Mouse (Mus musculus) liver, adult 2 months (tissue): ENCODE measurements around the gene H2-DMb1.
A peak's percentile ranks its signal among the peaks of the same experiment; 100 is the strongest.

Experiments
- CTCF ChIP-seq: fragments of 200-500 bp; IDR thresholded peaks from 2 replicates; pipeline ENCODE4 v1.5.1; 2011; ENCODE audit warnings: low read depth, low read length, control low read depth
- POLR2A ChIP-seq: fragments of 200-500 bp; IDR thresholded peaks from 2 replicates; pipeline ENCODE4 v1.6.1; 2011; ENCODE audit warnings: low read length, control low read depth; ENCODE audit not compliant: insufficient read depth; ENCODE audit errors: extremely low read depth

- TF ChIP-seq CTCF (no peak), POLR2A (peak; percentile 73; the same call in 1 of the 2 replicates)
Measured at GRCm38 (mm10) chr17:34187261-34187916, 34.5 kb downstream of the H2-DMb1 start, which contains the start of the genes Tap1 and Psmb9.
